Mouse (Mus musculus) erythroblast, embryonic 14.5 days (primary cell): ENCODE data around the gene Uck1.

Experiments used
- GATA1 ChIP-seq: IDR thresholded peaks from 2 replicates; pipeline ENCODE4 v1.6.1; 2012; ENCODE audit warnings: low read length, inconsistent platforms, mixed read lengths
- TAL1 ChIP-seq: IDR thresholded peaks from 3 replicates; pipeline ENCODE4 v1.6.1; 2012; ENCODE audit warnings: low read length, inconsistent platforms, mixed read lengths

GRCm38 (mm10) chr2:32248377-32249361, 11.3 kb downstream of the Uck1 start:
- TF ChIP-seq TAL1: no peak
- no peak for TF ChIP-seq GATA1
